Mouse (Mus musculus): ENCODE measurements around the gene Evpl.

Evpl gene

DNA sequence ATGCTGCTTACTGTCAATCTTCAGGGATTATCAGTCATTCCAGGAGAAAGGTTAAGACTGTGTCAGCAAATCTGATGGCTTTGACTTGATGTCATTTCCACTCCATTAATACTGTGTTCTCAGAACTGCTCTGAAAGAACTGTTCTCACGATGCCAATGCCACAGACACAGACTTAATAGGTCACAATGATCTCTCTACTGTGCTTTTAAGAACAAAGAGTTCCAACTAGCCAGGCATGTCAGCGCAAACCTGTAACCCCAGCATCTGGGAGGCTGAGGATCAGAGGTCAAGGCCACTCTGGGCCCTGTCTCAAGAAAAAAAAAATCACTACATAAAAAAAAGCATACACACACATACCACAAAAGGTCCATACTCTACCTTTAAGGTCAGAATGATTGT is 65.9 kb downstream of the Evpl start:
- no peak for DNase-seq (ENCODE audit: low spot score)

Measured in layer of hippocampus, adult 9-10 months (tissue).